Mouse (Mus musculus): ENCODE data around the gene Tle6.

The Tle6 gene

GRCm38 (mm10) chr10:81583347-81583746, 17.5 kb downstream of the Tle6 start:
- no peak for DNase-seq

GRCm38 (mm10) chr10:81580441-81581070, 20.3 kb downstream of the Tle6 start:
- DNase-seq: no peak

GRCm38 (mm10) chr10:81579967-81580366, 20.9 kb downstream of the Tle6 start:
- no peak for DNase-seq

- DNase-seq: peak; percentile 68
Measured at GRCm38 (mm10) chr10:81575695-81576094, 25.2 kb downstream of the Tle6 start.

GRCm38 (mm10) chr10:81575208-81575631, 25.7 kb downstream of the Tle6 start:
- DNase-seq: peak; percentile 63

GRCm38 (mm10) chr10:81574081-81575056, 26.5 kb downstream of the Tle6 start, which contains the start of gene Tle2:
TSS of gene Tle2 (plus strand) at chr10:81574561.
- no peak for DNase-seq

GRCm38 (mm10) chr10:81572975-81573374, 27.9 kb downstream of the Tle6 start:
- no peak for DNase-seq

- DNase-seq: no peak
Measured at GRCm38 (mm10) chr10:81572133-81572671, 28.7 kb downstream of the Tle6 start.

GRCm38 (mm10) chr10:81571501-81571876, 29.4 kb downstream of the Tle6 start:
- peak; percentile 98 for DNase-seq

- peak; percentile 93 for DNase-seq
Measured at GRCm38 (mm10) chr10:81570831-81571500, 29.9 kb downstream of the Tle6 start.

- no peak for DNase-seq
Measured at GRCm38 (mm10) chr10:81570238-81570800, 30.6 kb downstream of the Tle6 start.

- DNase-seq: no peak
Measured at GRCm38 (mm10) chr10:81569507-81570237, 31.2 kb downstream of the Tle6 start.

GRCm38 (mm10) chr10:81568381-81569191, 32.3 kb downstream of the Tle6 start:
- peak; percentile 70 for DNase-seq

GRCm38 (mm10) chr10:81565257-81566228, 35.3 kb downstream of the Tle6 start:
- DNase-seq: peak; percentile 94

GRCm38 (mm10) chr10:81564734-81565133, 36.1 kb downstream of the Tle6 start:
- DNase-seq: peak; percentile 92

- no peak for DNase-seq
Measured at GRCm38 (mm10) chr10:81564216-81564615, 36.7 kb downstream of the Tle6 start.

GRCm38 (mm10) chr10:81563481-81563880, 37.4 kb downstream of the Tle6 start:
- DNase-seq: no peak

GRCm38 (mm10) chr10:81562411-81562810, 38.5 kb downstream of the Tle6 start:
- DNase-seq: no peak

- peak; percentile 95 for DNase-seq
Measured at GRCm38 (mm10) chr10:81560719-81561459, 40.0 kb downstream of the Tle6 start.

Data from thymus, postnatal 14 days (tissue).